Mouse (Mus musculus) C2C12 (cell line): Measurements from ENCODE around the gene Tiparp.

Source experiments
- CEBPB ChIP-seq: IDR thresholded peaks from one replicate; pipeline ENCODE4 v1.6.1; 2011; ENCODE audit warnings: low read depth, mild to moderate bottlenecking, control low read depth, moderate library complexity
- CTCF ChIP-seq: IDR thresholded peaks from one replicate; pipeline ENCODE4 v1.5.1; 2011; ENCODE audit not compliant: control insufficient read depth, insufficient read depth, insufficient read length
- MAX ChIP-seq: IDR thresholded peaks from one replicate; pipeline ENCODE4 v1.6.1; 2011; ENCODE audit warnings: mild to moderate bottlenecking, control low read depth
- USF1 ChIP-seq: IDR thresholded peaks from one replicate; pipeline ENCODE4 v1.6.1; 2011; ENCODE audit warnings: low read depth, mild to moderate bottlenecking, control low read depth, moderate library complexity

GRCm38 (mm10) chr3:65540906-65541551 is 12.8 kb downstream of the Tiparp start:
- TF ChIP-seq CTCF (no peak), CEBPB (no peak), MAX (no peak), USF1 (no peak)
